Mouse (Mus musculus) midbrain, postnatal 0 days (tissue): Measurements from ENCODE around the gene Sestd1. TPM values are rescaled to one million over a fixed set of nuclear protein-coding genes. Genes with fewer than 3 reads are reported as not detected.

Experiments used
- ATAC-seq: fragments of 200-750 bp; cut with Nextera tagmentation; 2 replicates; pipeline ENCODE4 v1.8.0; 2017; ENCODE audit warnings: moderate number of reproducible peaks, mild to moderate bottlenecking, moderate TSS enrichment, moderate library complexity; ENCODE audit not compliant: low FRiP score
- DNase-seq: peaks from one replicate; pipeline ENCODE4 v3.0.0-alpha.2; 2015; ENCODE audit warnings: low spot score
- H3K27ac ChIP-seq: fragments of 300-500 bp; sonication (generic); 2 replicates; pipeline ENCODE4 v1.5.1; 2014; ENCODE audit warnings: low read depth, mild to moderate bottlenecking, low read length, mixed read lengths
- H3K27me3 ChIP-seq: fragments of 300-500 bp; sonication (generic); 2 replicates; pipeline ENCODE4 v1.6.1; 2014; ENCODE audit warnings: low read length, control low read depth, mixed read lengths; ENCODE audit not compliant: insufficient read depth
- H3K36me3 ChIP-seq: fragments of 300-500 bp; sonication (generic); 2 replicates; pipeline ENCODE4 v1.6.1; 2014; ENCODE audit warnings: low read length, control low read depth, mixed read lengths; ENCODE audit not compliant: insufficient read depth
- H3K4me1 ChIP-seq: fragments of 300-500 bp; sonication (generic); 2 replicates; pipeline ENCODE4 v1.6.1; 2014; ENCODE audit warnings: mild to moderate bottlenecking, control low read depth, antibody characterized with exemption, low read length, mixed read lengths; ENCODE audit not compliant: insufficient read depth
- H3K4me2 ChIP-seq: fragments of 300-500 bp; sonication (generic); 2 replicates; pipeline ENCODE4 v1.6.1; 2014; ENCODE audit warnings: low read depth, mild to moderate bottlenecking, low read length, mixed read lengths; ENCODE audit not compliant: poor library complexity, severe bottlenecking
- H3K4me3 ChIP-seq: fragments of 300-500 bp; sonication (generic); 2 replicates; pipeline ENCODE4 v1.5.1; 2014; ENCODE audit warnings: low read depth, mild to moderate bottlenecking, low read length, moderate library complexity
- H3K9ac ChIP-seq: fragments of 300-500 bp; sonication (generic); replicated peaks from 2 replicates; pipeline ENCODE4 v1.6.1; 2014; ENCODE audit warnings: mild to moderate bottlenecking, low read length, moderate library complexity, mixed read lengths; ENCODE audit not compliant: poor library complexity, severe bottlenecking
- H3K9me3 ChIP-seq: fragments of 300-500 bp; sonication (generic); 2 replicates; pipeline ENCODE4 v1.6.1; 2016; ENCODE audit warnings: low read length, control low read depth
- CTCF ChIP-seq: IDR thresholded peaks from 2 replicates; pipeline ENCODE4 v1.5.1; 2016; ENCODE audit warnings: antibody characterized with exemption, mild to moderate bottlenecking
- WGBS: fragments of 180-500 bp; shearing (Covaris S2); extraction: QIAGEN DNeasy Blood & Tissue Kit; methylation state at CpG from one replicate; pipeline ENCODE4 v1.1.7; 2014; 5-methylcytosine and 5-hydroxymethylcytosine counted together
- polyA plus RNA-seq: library from polyadenylated mRNA; unstranded; fragments of >200 nt; fragmentation: Nextera tagmentation; extraction: Ambion mirVana; gene quantifications from 2 replicates; pipeline ENCODE4 v1.2.1, GENCODE M21; 2015
- total RNA-seq: library from RNA; depleted of rRNA; stranded (reverse); fragments of >200 nt; gene quantifications from 2 replicates; pipeline ENCODE4 v1.2.3, GENCODE M21; 2014

Gene Sestd1
- total and polyA plus RNA-seq, 2 experiments from 2014 or later = 23.7 to 52.6 TPM

DNA sequence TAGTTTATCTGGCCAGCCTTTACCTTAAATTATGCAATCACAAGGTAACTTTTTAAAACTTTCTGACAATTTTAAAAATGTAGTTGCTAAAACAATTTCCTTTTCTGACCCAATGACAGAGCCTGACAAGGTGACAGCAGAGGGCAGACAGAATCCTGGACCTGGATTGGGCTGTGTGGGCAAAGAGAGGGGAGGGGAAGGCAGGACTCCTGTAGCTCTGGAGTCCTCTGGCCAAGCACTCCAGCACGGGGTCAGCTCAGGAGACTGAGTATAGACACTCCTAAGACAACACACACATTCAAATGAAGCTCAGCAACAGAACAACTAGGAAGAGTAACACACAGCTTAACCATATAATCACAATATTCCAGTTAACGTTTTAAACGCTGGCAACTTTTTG is 90.1 kb downstream of the Sestd1 start:
- TF ChIP-seq CTCF = no peak
- Histone ChIP-seq H3K4me2 (no peak overlapping the region), H3K4me1 (no peaks in the 10 kb centered on the region), H3K9ac (no peak overlapping the region), H3K9me3 (no peaks in the 10 kb centered on the region), H3K27ac (no peak overlapping the region), H3K36me3 (peaks cover 39% of the 10 kb centered on the region), H3K4me3 (no peak overlapping the region), H3K27me3 (no peaks in the 10 kb centered on the region)
- no peak for ATAC-seq
- no peak for DNase-seq
- 91% methylated on average over 3 of the region's 3 CpGs for WGBS

DNA sequence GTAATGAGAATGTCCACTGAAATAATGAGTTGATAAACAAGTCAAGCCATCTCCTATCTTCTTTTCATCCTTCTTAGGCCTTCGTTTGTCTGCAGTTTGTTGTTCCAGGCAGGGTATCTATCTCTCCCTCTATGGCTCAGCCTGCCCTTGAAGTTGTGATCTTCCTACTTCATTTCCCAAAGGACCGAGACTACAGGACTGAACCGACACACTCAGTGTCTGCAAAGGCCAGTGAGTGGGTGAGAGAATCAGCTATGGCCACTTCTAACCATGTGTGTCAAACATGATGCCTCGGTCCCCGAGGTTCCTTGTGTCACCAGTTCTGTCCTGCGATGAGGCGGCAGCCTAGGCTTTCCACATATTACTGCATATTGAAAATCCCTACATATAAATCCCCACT is 90.7 kb downstream of the Sestd1 start:
- H3K9me3 ChIP-seq = no peaks in the 10 kb centered on the region
- ATAC-seq = no peak
- 96% methylated on average over 7 of the region's 7 CpGs for WGBS
- H3K4me1 ChIP-seq = no peaks in the 10 kb centered on the region
- no peak for DNase-seq
- peaks cover 33% of the 10 kb centered on the region for H3K36me3 ChIP-seq
- H3K9ac ChIP-seq = no peak overlapping the region
- TF ChIP-seq CTCF = no peak
- no peak overlapping the region for H3K4me2 ChIP-seq
- no peak overlapping the region for H3K4me3 ChIP-seq
- H3K27me3 ChIP-seq = no peaks in the 10 kb centered on the region
- no peak overlapping the region for H3K27ac ChIP-seq

DNA sequence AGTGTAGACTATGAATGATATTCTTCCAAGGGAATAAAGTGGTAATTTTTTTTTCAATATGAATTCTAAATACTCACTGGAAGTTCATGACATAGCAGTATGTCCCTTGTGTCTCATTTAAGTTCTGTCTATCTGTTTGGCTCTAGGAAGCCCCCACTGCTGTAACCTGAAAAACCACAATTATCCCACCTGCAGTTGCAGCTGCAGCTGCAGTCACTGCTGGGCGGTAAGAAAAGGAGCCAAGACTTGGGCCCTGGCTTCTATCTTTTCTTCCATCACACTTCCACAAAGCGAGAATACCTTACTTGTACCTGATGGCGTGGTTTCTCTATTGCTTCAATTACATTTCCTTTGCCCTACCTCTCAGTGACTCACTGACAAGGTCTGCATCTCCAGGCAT is 92.9 kb downstream of the Sestd1 start:
- H3K27me3 ChIP-seq = no peaks in the 10 kb centered on the region
- no peak for TF ChIP-seq CTCF
- WGBS = 96% methylated on average over 3 of the region's 3 CpGs
- ATAC-seq (no peak), DNase-seq (no peak)
- H3K9ac ChIP-seq = no peak overlapping the region
- no peak overlapping the region for H3K27ac ChIP-seq
- no peak overlapping the region for H3K4me3 ChIP-seq
- H3K36me3 ChIP-seq = peaks cover 24% of the 10 kb centered on the region
- H3K4me1 ChIP-seq = no peaks in the 10 kb centered on the region
- no peak overlapping the region for H3K4me2 ChIP-seq
- no peaks in the 10 kb centered on the region for H3K9me3 ChIP-seq

DNA sequence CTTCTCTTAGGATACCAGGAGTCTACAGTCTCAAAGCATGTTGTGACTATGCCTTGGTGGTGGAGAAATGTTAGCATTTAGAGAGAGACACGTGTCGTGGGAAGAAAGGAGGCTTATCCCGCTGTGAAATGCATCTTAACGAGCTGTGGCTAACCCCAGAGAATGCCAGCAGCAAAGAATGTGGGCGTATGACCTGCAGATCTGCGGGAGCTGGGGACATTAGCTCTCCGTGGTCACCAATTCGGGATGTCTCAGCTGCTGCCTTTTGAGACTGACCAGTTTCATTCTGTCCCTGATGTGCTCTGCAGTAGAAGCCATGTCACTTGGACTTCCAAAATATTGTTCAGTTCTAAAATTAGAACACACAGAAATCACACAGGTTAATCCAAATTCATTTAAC is 93.5 kb downstream of the Sestd1 start:
- H3K9me3 ChIP-seq = no peaks in the 10 kb centered on the region
- no peak overlapping the region for H3K4me2 ChIP-seq
- 52% methylated on average over 8 of the region's 8 CpGs for WGBS
- no peaks in the 10 kb centered on the region for H3K27me3 ChIP-seq
- TF ChIP-seq CTCF = no peak
- no peaks in the 10 kb centered on the region for H3K4me1 ChIP-seq
- no peak overlapping the region for H3K27ac ChIP-seq
- ATAC-seq (no peak), DNase-seq (no peak)
- H3K4me3 ChIP-seq = no peak overlapping the region
- H3K9ac ChIP-seq = no peak overlapping the region
- H3K36me3 ChIP-seq = peaks cover 21% of the 10 kb centered on the region

DNA sequence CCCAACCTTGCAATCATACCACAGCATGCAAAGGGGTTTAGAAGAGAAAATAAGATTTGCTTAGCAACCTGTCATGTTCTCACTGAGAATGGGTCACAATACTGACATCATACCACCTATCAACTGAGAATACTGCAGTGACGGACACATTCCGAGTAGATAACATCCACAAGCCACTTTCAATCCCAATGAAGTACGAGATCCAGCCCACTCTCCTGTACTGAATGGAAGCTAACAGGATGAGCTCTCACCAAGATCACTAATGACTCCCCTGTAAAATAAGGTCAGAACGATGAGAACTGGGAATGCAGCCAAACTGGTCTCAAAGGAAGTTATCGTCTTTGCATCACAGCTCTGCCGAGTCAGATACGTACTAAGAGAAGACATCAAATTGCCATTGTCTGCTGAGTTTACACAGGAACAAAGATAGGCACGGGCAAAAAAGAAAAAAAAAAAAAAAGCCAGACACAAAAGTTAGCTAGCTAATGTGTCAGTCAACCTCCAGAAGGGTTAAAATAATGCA is 96.3 kb downstream of the Sestd1 start:
- Histone ChIP-seq H3K9ac (no peak overlapping the region), H3K4me3 (no peak overlapping the region), H3K36me3 (peaks cover 12% of the 10 kb centered on the region; the same call in 1 of the 2 replicates), H3K27ac (no peak overlapping the region), H3K27me3 (no peaks in the 10 kb centered on the region), H3K4me2 (no peak overlapping the region), H3K4me1 (no peaks in the 10 kb centered on the region), H3K9me3 (no peaks in the 10 kb centered on the region)
- DNase-seq (peak; percentile 43), ATAC-seq (peak; percentile 41; the same call in 1 of the 2 replicates)
- no peak for TF ChIP-seq CTCF
- 57% methylated on average over 8 of the region's 8 CpGs for WGBS

DNA sequence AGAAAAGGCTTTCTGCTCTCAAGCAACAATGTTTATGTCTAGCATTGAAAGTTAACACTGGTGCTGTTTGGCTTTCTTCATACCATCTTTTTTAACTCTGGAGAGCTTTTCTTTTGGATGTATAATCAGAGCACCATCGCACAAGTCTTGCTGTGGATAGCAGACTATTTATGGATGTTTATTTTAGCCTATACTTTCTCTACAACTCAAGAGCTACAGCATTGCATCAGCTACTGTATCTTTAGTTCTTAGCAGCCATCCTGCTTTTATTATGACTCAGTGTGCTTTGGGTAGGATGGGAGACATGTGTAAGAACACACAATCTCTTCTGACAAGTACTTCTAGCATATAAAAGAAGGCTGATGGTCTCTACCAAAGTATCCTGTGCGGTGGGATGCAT is 96.7 kb downstream of the Sestd1 start:
- H3K36me3 ChIP-seq = peaks cover 12% of the 10 kb centered on the region; the same call in 1 of the 2 replicates
- TF ChIP-seq CTCF = no peak
- no peak overlapping the region for H3K27ac ChIP-seq
- no peak for ATAC-seq
- no peak overlapping the region for H3K4me2 ChIP-seq
- no peaks in the 10 kb centered on the region for H3K9me3 ChIP-seq
- no peak for DNase-seq
- no peak overlapping the region for H3K4me3 ChIP-seq
- no peaks in the 10 kb centered on the region for H3K27me3 ChIP-seq
- H3K4me1 ChIP-seq = no peaks in the 10 kb centered on the region
- 87% methylated on average over 2 of the region's 2 CpGs for WGBS
- no peak overlapping the region for H3K9ac ChIP-seq
